Mouse (Mus musculus) spleen, adult 12 weeks (tissue): ENCODE measurements around the gene Gcnt4.

Source experiments
- DNase-seq: peaks from one replicate; pipeline ENCODE4 v3.0.0; 2022; ENCODE audit warnings: low spot score

Gene Gcnt4

GRCm38 (mm10) chr13:96947722-96948121 lies 23.2 kb downstream of the Gcnt4 start:
- DNase-seq = no peak

- DNase-seq = no peak
These were observed 27.4 kb downstream of the Gcnt4 start for GRCm38 (mm10) chr13:96951880-96952279.

DNA sequence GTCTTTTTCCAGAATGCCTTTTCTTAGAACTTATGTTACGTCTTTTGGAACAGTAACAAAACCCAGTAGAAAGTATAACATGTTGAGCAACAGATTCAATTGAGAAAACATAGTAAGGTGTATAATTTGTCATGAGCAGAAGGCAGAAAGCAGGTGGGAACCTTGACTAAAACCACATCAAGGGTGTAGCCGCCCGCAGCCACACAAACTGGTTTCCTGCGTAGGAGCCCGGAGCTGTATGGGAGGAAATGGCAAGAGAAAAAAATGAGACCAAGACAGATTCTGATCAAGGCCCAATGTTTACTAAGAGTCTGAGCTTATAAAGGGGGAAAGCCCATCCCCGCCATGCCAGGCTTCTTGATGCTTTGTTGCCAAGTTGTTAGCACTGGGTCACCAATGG lies 32.0 kb downstream of the Gcnt4 start:
- DNase-seq = peak; percentile 25

DNA sequence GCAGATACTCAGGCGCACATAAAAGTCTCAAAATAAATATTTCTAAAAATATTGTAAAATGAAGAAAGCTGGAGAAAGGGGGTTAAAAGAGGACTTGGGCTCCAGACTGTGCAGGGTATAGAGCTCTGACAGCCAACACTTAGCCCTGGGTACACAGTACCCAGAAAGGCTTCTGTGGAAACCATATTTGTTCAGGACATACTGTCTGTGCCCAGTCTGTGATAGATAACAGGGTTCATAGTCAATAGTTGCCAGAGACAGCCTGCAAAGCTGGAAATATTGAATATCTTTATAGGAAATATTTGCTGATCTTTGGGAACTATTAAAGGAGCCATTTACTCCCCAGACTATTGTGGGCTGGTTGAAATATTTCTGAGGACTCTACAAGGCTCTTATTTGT lies 35.5 kb downstream of the Gcnt4 start:
- DNase-seq = no peak

- DNase-seq = no peak
These were observed 37.1 kb downstream of the Gcnt4 start for GRCm38 (mm10) chr13:96961366-96962157.

- no peak for DNase-seq
These were observed 38.3 kb downstream of the Gcnt4 start for GRCm38 (mm10) chr13:96962801-96963200.

GRCm38 (mm10) chr13:96964981-96965380 lies 40.5 kb downstream of the Gcnt4 start:
- no peak for DNase-seq

- DNase-seq = no peak
These were observed 42.0 kb downstream of the Gcnt4 start for GRCm38 (mm10) chr13:96966210-96967089.

GRCm38 (mm10) chr13:96967091-96967490 lies 42.6 kb downstream of the Gcnt4 start:
- no peak for DNase-seq

DNA sequence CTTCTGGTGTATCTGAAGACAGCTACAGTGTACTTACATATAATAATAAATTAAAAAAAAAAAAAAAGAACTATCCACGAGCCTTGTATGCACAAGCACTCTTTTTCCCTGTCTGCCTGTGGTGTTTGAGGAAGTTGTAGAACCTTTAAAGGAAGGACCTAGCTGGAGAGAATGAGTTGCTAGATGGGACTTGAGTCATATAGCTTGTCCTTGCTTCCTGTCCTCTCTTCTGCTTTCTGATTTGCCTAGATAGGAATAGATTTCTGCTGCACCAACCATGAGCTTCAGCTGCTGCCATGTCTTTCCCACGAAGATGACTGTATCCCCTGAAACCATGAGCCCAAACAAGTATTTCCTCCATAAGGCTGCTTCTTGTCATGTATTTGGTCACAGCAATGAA lies 43.3 kb downstream of the Gcnt4 start:
- no peak for DNase-seq

DNA sequence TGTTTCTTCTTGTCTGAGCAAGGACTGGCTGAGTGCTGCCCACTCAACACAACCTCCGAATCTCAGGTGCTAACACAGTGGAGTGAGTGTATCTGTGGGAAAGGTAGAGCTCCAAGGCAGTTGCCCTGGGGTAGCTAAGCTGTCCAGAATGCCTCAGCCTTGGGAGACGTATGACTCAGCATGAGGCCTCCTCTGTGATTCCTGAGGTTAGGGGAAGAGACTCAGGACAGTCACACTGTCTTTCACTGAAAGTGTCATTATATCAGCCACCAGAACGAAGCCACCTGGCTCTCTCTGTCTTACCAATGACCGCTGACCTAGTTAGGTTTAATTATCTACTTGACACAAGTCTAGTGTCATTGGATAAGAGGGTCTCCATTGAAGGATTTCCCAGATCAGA lies 46.6 kb downstream of the Gcnt4 start:
- DNase-seq = no peak

GRCm38 (mm10) chr13:96971861-96972282 lies 47.4 kb downstream of the Gcnt4 start:
- DNase-seq = no peak

DNA sequence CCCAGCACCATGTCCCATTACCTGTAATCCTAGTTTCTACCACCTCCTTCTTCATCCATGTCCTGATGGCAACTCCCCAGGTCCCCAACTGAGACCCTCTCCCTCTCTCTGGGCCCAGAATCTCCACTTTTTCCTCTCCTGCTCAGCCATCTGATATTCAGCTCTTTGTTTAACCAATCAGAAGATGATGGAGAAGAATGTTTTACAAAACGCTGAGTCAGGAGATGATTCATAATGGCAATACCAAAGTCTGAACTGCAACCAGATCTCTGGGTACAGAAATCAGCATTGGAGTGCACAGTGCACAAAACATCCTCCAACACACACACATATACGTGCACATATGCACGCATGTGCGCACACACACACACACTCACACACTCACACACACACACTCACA lies 48.8 kb downstream of the Gcnt4 start:
- DNase-seq = no peak

DNA sequence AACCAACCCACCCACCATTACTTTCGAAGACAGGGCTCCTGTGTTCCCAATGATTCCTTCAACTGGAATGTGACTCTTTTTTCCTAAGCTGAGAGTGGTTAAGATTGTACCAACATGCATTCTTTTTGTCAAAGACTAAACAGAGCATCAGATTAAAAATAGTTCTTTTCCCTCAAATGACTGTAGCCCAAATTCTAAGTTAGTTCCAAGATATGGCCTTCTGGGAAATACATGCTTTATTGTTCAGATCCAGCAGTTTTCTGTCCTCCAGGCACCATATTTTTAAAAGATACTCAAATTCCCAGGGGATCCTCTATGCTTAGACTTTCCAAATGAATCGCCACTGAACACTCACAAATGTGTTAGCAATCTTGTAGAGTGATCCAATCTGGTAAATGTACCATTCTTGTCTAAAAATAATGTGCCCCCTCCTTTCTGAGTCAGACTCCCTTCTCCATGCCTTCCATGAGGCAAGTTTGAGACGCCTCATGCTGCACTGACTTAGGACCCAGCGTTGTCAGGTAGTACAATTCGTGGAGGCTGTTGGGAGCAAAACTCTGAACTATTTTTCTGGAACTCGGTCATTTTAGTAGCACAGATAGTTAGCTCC lies 52.6 kb downstream of the Gcnt4 start:
- no peak for DNase-seq

- no peak for DNase-seq
These were observed 56.1 kb downstream of the Gcnt4 start for GRCm38 (mm10) chr13:96980561-96980960.

DNA sequence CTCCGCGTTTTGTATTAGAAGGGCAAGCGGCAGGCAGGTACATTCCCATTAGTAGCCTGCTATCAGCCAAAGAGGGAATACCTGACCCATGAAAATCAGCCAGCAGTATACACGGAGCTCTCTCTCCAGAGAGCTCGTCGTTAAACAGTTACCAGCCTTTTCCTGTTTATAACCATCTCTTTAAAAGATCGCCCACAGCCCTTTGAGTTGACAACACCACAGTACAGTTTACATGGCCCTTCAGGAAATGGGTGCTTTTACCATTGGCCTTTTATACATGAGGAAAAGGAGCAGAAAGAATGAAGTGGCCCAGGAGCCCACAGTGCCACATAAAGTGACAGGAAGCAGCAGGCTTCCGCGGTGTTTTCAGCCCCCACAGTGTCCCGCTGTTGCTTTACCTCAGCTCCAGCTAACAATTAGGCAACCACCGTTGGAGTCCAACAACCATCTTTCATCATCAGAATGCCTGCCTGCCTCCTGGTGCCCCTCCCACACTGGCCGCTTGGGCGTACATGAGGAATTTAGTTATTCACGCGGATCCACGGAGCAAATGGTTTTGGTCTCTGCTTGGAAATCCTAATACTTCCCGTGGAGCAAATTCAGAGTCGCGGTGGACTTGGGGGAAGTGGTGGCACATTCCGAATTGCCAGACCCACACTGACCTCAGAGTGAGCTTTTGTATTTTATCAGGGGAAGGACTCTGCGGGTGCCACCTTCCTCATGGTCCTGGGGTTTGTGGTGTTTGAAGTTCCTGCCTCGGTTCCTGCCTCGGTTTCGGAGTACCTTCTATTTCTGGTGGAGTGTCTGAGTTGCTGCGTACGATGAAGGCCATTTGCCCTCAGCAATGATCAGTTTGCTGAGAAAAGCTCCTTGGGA lies 59.0 kb downstream of the Gcnt4 start:
- no peak for DNase-seq

GRCm38 (mm10) chr13:96984688-96985087 lies 60.2 kb downstream of the Gcnt4 start:
- no peak for DNase-seq

DNA sequence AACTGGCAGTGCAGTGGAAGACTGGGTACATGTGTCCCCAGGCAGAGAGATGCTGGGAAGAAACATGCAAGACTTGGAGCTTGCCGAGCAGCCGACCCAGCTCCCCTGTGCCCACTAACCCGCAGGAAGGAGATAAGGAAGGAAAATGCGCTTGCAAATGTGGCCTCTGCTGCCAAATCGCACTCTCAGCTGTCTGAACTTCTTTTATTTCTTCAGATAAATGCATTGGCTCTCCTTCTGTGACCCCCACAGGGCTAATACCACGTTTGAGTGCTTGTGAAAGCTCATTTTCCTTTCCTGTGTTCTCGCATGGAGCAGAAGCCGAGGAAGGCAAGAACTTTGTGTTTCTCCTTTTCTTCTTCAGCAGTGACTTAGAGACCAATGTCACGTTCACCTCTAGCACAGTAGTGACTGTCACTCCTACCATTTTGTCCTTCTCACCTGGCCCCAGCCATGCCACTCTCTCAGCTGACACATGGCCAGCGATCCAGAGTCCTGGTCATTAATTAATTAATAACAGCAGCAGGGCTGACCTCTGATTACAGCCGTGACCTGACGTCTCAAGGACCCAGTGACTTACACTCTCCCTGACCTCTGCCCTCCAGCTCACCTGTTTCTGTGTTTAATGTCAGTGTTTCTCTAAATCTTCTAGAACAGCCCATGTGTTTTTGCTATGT lies 61.2 kb downstream of the Gcnt4 start:
- DNase-seq = no peak

GRCm38 (mm10) chr13:96989129-96989528 lies 64.6 kb downstream of the Gcnt4 start:
- no peak for DNase-seq

DNA sequence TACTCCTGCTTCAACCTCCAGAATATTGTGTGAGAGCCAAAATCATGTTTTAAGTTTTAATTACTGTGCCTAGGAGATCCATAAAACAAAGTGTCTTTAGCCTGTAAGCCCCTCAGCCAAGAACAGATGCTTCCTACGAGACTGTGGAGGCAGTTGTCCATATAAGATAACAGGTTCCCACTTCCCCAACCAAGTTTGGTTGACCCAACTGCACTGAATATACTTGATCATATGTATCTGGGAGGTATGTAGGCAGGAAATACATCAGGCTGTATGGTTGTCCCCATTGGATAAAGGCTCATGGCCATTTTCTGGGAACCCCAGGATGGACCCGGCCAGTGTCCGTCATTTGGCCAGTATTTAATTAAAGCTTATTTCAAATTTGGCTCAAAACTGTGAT lies 65.6 kb downstream of the Gcnt4 start:
- no peak for DNase-seq

GRCm38 (mm10) chr13:96990561-96991265 lies 66.2 kb downstream of the Gcnt4 start:
- DNase-seq = no peak
